Mouse (Mus musculus): ENCODE measurements around the gene Tmco3. TPM values are rescaled to one million over a fixed set of nuclear protein-coding genes. Genes with fewer than 3 reads are reported as not detected.

Tmco3 gene
- total RNA-seq (2023): 46.5 and 58.3 TPM in 2 replicates

GRCm38 (mm10) chr8:13287692-13288623 lies at the start of gene Tmco3, which contains the start of gene Dcun1d2:
Tmco3 (plus strand) TSS chr8:13288190.
Dcun1d2 (minus strand) TSS chr8:13288131.

GRCm38 (mm10) chr8:13254019-13254418 lies 34.0 kb upstream of the Tmco3 start, which contains the start of gene Adprhl1:
Adprhl1 (minus strand) TSS chr8:13254162.

GRCm38 (mm10) chr8:13338255-13338860 lies 50.4 kb downstream of the Tmco3 start, which contains the start of gene Tfdp1:
Tfdp1 (plus strand) TSS chr8:13338751.

Other genes with a start within 250 kb of the Tmco3 start
- 0.51 TPM in 1 of 2 replicates, not detected in the other for gene Proz, start 227.3 kb upstream of the Tmco3 start, total RNA-seq (2023)
- gene Pcid2, start 182.7 kb upstream of the Tmco3 start, total RNA-seq (2023): 24.9 and 30.7 TPM in 2 replicates
- gene Cul4a, start 182.6 kb upstream of the Tmco3 start, total RNA-seq (2023): 29.1 and 39.8 TPM in 2 replicates
- 275 and 313 TPM in 2 replicates for gene Lamp1, start 129.0 kb upstream of the Tmco3 start, total RNA-seq (2023)
- not detected in 2 replicates for gene Grtp1, start 87.6 kb upstream of the Tmco3 start, total RNA-seq (2023)
- gene Adprhl1, start 34.0 kb upstream of the Tmco3 start, total RNA-seq (2023): not detected in 2 replicates
- gene Dcun1d2, start 59 bp upstream of the Tmco3 start, total RNA-seq (2023): 6.1 and 7.5 TPM in 2 replicates
- gene Tfdp1, start 50.6 kb downstream of the Tmco3 start, total RNA-seq (2023): 150 and 168 TPM in 2 replicates
- gene Atp4b, start 108.6 kb downstream of the Tmco3 start, total RNA-seq (2023): not detected in 2 replicates
- gene Grk1, start 116.9 kb downstream of the Tmco3 start, total RNA-seq (2023): 0.14 and 0.19 TPM in 2 replicates
- gene Tmem255b, start 147.0 kb downstream of the Tmco3 start, total RNA-seq (2023): not detected in 2 replicates
- 0.84 and 0.88 TPM in 2 replicates for gene Gas6, start 206.3 kb downstream of the Tmco3 start, total RNA-seq (2023)

All from neutrophil, adult 65 days (primary cell).